Mouse (Mus musculus): ENCODE results near the gene Cacna1i. TPM values are rescaled to one million over a fixed set of nuclear protein-coding genes. Genes with fewer than 3 reads are reported as not detected.

The Cacna1i gene
- polyA plus RNA-seq, 1 experiment from 2014 or later = not detected

- H3K27me3 ChIP-seq (replicated peaks) = peaks cover 49% of the 10 kb centered on the region
- no peak overlapping the region for H3K9ac ChIP-seq
- no peak overlapping the region for H3K4me3 ChIP-seq
- no peak overlapping the region for H3K4me2 ChIP-seq
- H3K4me1 ChIP-seq = no peaks in the 10 kb centered on the region
- WGBS = 71% methylated on average over 6 of the region's 6 CpGs
- no peaks in the 10 kb centered on the region for H3K9me3 ChIP-seq
- no peaks in the 10 kb centered on the region for H3K36me3 ChIP-seq
- no peak overlapping the region for H3K27ac ChIP-seq (replicated peaks)
- ATAC-seq (ENCODE audit: extremely low read depth, insufficient number of reproducible peaks, low FRiP score, low TSS enrichment) = no peak
These were observed 30.1 kb downstream of the Cacna1i start for GRCm38 (mm10) chr15:80316966-80317634.

- no peak overlapping the region for H3K27ac ChIP-seq (replicated peaks)
- 66% methylated on average over 8 of the region's 8 CpGs for WGBS
- H3K4me1 ChIP-seq = no peaks in the 10 kb centered on the region
- no peaks in the 10 kb centered on the region for H3K9me3 ChIP-seq
- H3K9ac ChIP-seq = no peak overlapping the region
- H3K4me2 ChIP-seq = no peak overlapping the region
- peaks cover 55% of the 10 kb centered on the region for H3K27me3 ChIP-seq (replicated peaks)
- H3K36me3 ChIP-seq = no peaks in the 10 kb centered on the region
- no peak for ATAC-seq (ENCODE audit: extremely low read depth, insufficient number of reproducible peaks, low FRiP score, low TSS enrichment)
- no peak overlapping the region for H3K4me3 ChIP-seq
These were observed 30.9 kb downstream of the Cacna1i start for GRCm38 (mm10) chr15:80317841-80318530.

DNA sequence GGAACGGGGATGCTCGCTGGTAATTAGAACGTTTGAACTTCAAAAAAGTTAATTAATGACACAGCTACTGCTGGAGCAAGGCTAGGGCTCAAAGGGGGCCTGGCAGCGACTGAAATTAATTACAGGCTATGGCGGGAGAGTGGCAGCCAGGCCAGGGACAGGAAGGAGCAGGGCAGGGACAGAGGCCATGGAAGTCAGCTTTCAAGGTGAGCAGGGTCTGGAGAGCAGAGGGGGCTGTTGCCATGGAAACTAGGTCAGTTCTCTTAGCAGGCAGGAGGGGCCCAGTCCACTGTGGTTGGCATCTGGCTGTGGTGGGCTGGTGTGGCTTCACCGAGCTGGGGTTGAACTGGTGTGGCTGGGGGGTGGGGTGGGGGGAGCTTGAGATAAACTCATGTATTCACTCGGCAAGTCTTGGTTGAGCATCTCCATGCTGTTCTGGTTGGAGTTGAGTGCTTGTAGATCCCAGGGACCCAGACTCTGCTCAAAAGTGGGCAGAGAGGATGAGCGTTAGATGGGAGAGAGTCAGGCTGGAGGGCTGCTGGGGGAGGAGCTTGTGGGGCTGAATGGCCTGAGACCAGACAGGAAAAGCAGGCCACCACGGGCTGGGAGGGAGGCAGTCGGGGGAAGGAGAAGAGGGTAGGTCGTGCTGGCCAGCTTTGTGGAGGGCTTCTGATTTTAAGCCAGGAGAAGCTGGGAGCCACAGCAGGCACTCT, 31.7 kb downstream of the Cacna1i start:
- Histone ChIP-seq H3K9me3 (no peaks in the 10 kb centered on the region), H3K4me2 (no peak overlapping the region), H3K4me1 (no peaks in the 10 kb centered on the region), H3K36me3 (no peaks in the 10 kb centered on the region), H3K9ac (no peak overlapping the region), H3K27ac (replicated peaks) (no peak overlapping the region), H3K4me3 (no peak overlapping the region), H3K27me3 (replicated peaks) (peaks cover 56% of the 10 kb centered on the region)
- ATAC-seq (ENCODE audit: extremely low read depth, insufficient number of reproducible peaks, low FRiP score, low TSS enrichment) = no peak
- 31% methylated on average over 11 of the region's 11 CpGs for WGBS

GRCm38 (mm10) chr15:80319315-80319714, 32.3 kb downstream of the Cacna1i start:
- H3K36me3 ChIP-seq = no peaks in the 10 kb centered on the region
- H3K9ac ChIP-seq = no peak overlapping the region
- WGBS = 47% methylated on average over 2 of the region's 2 CpGs
- no peaks in the 10 kb centered on the region for H3K4me1 ChIP-seq
- H3K4me2 ChIP-seq = no peak overlapping the region
- H3K9me3 ChIP-seq = no peaks in the 10 kb centered on the region
- H3K27me3 ChIP-seq (replicated peaks) = peaks cover 62% of the 10 kb centered on the region
- no peak overlapping the region for H3K27ac ChIP-seq (replicated peaks)
- no peak overlapping the region for H3K4me3 ChIP-seq
- ATAC-seq (ENCODE audit: extremely low read depth, insufficient number of reproducible peaks, low FRiP score, low TSS enrichment) = no peak

DNA sequence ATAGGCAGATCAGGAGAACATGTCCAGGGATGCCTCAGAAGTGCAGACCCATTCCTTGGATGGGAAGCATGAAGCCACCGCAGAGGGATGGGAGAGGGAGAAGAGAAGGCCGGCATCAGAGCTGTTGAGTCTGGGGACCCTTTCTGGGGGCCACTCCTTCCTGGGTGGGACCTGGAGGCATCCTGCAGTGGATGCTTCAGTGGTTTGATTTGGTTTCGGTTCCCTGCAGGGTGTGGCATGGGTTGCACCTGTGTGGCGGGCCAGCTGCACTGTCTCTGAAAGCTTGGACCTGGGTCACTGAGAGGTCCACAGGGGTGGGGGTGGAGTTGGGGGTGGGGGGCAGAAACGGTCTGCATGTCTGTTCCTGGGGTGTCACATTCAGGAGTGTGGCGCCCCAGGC, 32.9 kb downstream of the Cacna1i start:
- no peak overlapping the region for H3K27ac ChIP-seq (replicated peaks)
- peaks cover 68% of the 10 kb centered on the region for H3K27me3 ChIP-seq (replicated peaks)
- H3K4me2 ChIP-seq = no peak overlapping the region
- ATAC-seq (ENCODE audit: extremely low read depth, insufficient number of reproducible peaks, low FRiP score, low TSS enrichment) = no peak
- H3K9ac ChIP-seq = no peak overlapping the region
- no peaks in the 10 kb centered on the region for H3K4me1 ChIP-seq
- H3K9me3 ChIP-seq = no peaks in the 10 kb centered on the region
- no peaks in the 10 kb centered on the region for H3K36me3 ChIP-seq
- WGBS = 77% methylated on average over 6 of the region's 6 CpGs
- H3K4me3 ChIP-seq = no peak overlapping the region

DNA sequence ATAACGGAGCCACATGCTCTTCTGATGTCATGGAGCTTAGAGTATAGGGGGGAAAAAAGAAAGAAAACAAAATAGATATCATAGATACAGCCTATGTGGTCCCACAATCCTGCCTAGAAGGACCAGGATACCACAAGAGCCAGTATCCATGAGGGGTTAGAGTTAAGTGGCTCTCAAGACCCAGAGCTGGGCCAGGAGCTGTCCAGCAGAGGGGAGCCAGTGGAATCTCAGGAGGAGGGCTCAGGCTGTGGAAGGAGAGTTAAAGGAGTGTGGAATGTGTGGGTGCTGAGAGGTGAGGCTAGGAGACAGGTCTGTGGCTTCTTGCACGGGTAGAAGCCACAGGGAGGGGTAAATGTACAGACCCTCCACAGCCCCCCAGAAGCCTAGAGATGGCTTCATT, 38.2 kb downstream of the Cacna1i start:
- no peaks in the 10 kb centered on the region for H3K36me3 ChIP-seq
- no peaks in the 10 kb centered on the region for H3K9me3 ChIP-seq
- no peaks in the 10 kb centered on the region for H3K4me1 ChIP-seq
- H3K27me3 ChIP-seq (replicated peaks) = peaks cover 88% of the 10 kb centered on the region
- no peak for ATAC-seq (ENCODE audit: extremely low read depth, insufficient number of reproducible peaks, low FRiP score, low TSS enrichment)
- H3K27ac ChIP-seq (replicated peaks) = no peak overlapping the region
- 49% methylated on average over 2 of the region's 2 CpGs for WGBS
- no peak overlapping the region for H3K4me3 ChIP-seq
- H3K4me2 ChIP-seq = no peak overlapping the region
- no peak overlapping the region for H3K9ac ChIP-seq

DNA sequence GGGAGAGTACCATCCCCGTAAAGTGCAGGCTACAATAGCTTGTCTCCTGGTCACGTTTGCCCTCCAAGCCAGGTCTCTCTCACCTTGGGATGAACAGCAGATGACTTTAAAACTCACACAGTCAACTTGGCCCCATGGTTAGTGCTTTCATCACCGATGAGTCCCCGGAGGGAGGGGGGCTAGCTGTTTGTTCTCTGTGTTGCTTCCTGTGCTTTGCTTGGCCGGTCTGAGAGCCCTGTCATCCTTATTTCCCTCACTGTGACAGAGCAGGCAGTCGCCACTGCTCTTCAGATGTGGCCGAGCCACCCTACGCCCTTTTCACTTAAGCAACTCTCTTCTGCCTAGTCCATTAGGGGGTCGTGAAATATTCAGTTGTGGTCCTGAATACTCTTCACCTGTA, 38.7 kb downstream of the Cacna1i start:
- 65% methylated on average over 9 of the region's 9 CpGs for WGBS
- Histone ChIP-seq H3K4me1 (no peaks in the 10 kb centered on the region), H3K27ac (replicated peaks) (no peak overlapping the region), H3K27me3 (replicated peaks) (peaks cover 87% of the 10 kb centered on the region), H3K4me3 (no peak overlapping the region), H3K9me3 (no peaks in the 10 kb centered on the region), H3K4me2 (no peak overlapping the region), H3K9ac (no peak overlapping the region), H3K36me3 (no peaks in the 10 kb centered on the region)
- no peak for ATAC-seq (ENCODE audit: extremely low read depth, insufficient number of reproducible peaks, low FRiP score, low TSS enrichment)

- H3K36me3 ChIP-seq = no peaks in the 10 kb centered on the region
- no peak overlapping the region for H3K27ac ChIP-seq (replicated peaks)
- no peaks in the 10 kb centered on the region for H3K4me1 ChIP-seq
- 65% methylated on average over 4 of the region's 4 CpGs for WGBS
- H3K4me2 ChIP-seq = no peak overlapping the region
- H3K9ac ChIP-seq = no peak overlapping the region
- peaks cover 83% of the 10 kb centered on the region for H3K27me3 ChIP-seq (replicated peaks)
- no peak for ATAC-seq (ENCODE audit: extremely low read depth, insufficient number of reproducible peaks, low FRiP score, low TSS enrichment)
- no peak overlapping the region for H3K4me3 ChIP-seq
- H3K9me3 ChIP-seq = no peaks in the 10 kb centered on the region
These were observed 39.9 kb downstream of the Cacna1i start for GRCm38 (mm10) chr15:80326947-80327346.

GRCm38 (mm10) chr15:80327743-80328540, 40.9 kb downstream of the Cacna1i start:
- H3K9me3 ChIP-seq = no peaks in the 10 kb centered on the region
- ATAC-seq (ENCODE audit: extremely low read depth, insufficient number of reproducible peaks, low FRiP score, low TSS enrichment) = no peak
- H3K27me3 ChIP-seq (replicated peaks) = peaks cover 83% of the 10 kb centered on the region
- no peaks in the 10 kb centered on the region for H3K4me1 ChIP-seq
- no peak overlapping the region for H3K4me3 ChIP-seq
- no peak overlapping the region for H3K9ac ChIP-seq
- H3K4me2 ChIP-seq = no peak overlapping the region
- H3K27ac ChIP-seq (replicated peaks) = no peak overlapping the region
- no peaks in the 10 kb centered on the region for H3K36me3 ChIP-seq
- 78% methylated on average over 13 of the region's 13 CpGs for WGBS

DNA sequence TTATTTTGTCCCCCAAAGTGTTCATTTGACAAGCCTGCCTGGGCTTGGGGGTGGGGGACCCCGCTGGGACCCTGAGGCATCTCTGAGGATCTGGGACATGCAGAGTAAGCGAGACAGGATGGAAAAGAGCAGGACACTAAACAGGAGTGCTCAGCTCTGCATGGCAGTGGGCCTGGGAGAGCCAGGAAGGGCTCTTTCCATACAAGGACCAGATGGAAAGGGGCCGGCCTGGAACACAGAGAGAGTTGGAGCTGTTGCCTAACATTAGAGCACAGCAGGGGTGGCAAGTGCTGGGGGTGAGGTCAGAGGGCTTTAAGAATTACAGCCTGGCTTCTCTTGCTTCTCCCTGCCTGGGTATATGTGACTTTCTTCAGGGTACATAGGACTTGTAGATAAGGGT, 43.2 kb downstream of the Cacna1i start:
- Histone ChIP-seq H3K4me1 (no peaks in the 10 kb centered on the region), H3K36me3 (no peaks in the 10 kb centered on the region), H3K27ac (replicated peaks) (no peak overlapping the region), H3K4me2 (no peak overlapping the region), H3K9me3 (no peaks in the 10 kb centered on the region), H3K4me3 (no peak overlapping the region), H3K9ac (no peak overlapping the region), H3K27me3 (replicated peaks) (peaks cover 79% of the 10 kb centered on the region)
- 45% methylated on average over 3 of the region's 3 CpGs for WGBS
- no peak for ATAC-seq (ENCODE audit: extremely low read depth, insufficient number of reproducible peaks, low FRiP score, low TSS enrichment)

GRCm38 (mm10) chr15:80334766-80335165, 47.7 kb downstream of the Cacna1i start:
- WGBS = 83% methylated on average over 9 of the region's 10 CpGs
- H3K9me3 ChIP-seq = no peaks in the 10 kb centered on the region
- no peak overlapping the region for H3K4me3 ChIP-seq
- no peak for ATAC-seq (ENCODE audit: extremely low read depth, insufficient number of reproducible peaks, low FRiP score, low TSS enrichment)
- H3K27ac ChIP-seq (replicated peaks) = no peak overlapping the region
- H3K9ac ChIP-seq = no peak overlapping the region
- peaks cover 77% of the 10 kb centered on the region for H3K27me3 ChIP-seq (replicated peaks)
- no peak overlapping the region for H3K4me2 ChIP-seq
- no peaks in the 10 kb centered on the region for H3K36me3 ChIP-seq
- H3K4me1 ChIP-seq = no peaks in the 10 kb centered on the region
